Mouse (Mus musculus): ENCODE data around the gene Tmem59. TPM values are rescaled to one million over a fixed set of nuclear protein-coding genes. Genes with fewer than 3 reads are reported as not detected.

The Tmem59 gene
- 235 and 264 TPM in 2 replicates for polyA plus RNA-seq (2012; rRNA removed)
- polyA plus RNA-seq (2014; fragmentation: Nextera tagmentation; extraction: Ambion mirVana), result 441 and 468 TPM in 2 replicates

DNA sequence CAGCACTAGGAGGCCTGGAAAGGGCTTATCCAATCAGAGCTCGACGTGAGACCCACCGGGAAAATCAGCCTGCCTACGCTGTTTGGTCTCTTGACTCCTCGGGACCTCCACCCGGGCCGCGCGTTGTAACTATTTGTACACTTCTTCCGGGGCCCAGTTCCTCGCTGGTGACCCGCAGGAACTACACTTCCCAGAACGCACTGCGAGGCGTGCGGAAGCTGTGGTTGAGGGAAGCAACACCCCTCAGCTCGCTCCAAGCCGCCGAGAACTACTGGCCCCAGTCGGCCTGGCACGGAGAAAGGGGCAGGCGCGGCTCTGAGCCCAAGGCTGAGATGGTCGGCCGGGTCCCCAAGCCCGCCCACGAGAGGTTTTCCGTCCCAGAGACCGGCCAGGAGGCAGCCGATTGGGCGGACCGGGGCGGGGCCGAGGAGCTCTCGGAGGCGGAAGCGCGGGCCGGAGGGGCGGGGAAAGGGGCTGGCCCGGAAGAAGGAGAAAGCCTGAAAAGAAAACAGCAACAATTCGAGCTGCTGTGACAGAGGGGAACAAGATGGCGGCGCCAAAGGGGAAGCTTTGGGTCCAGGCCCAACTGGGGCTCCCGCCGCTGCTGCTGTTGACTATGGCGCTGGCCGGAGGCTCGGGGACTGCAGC is at the start of gene Tmem59:
Gene Tmem59, plus strand, starts transcription at position 218 of the 648 bp plus-strand sequence.
- peak; percentile 94 for DNase-seq (ENCODE audit: low spot score)
- peak; percentile 94 for ATAC-seq (ENCODE audit: low FRiP score, low read depth)
- WGBS, result under 1% methylated on average over 45 of the region's 49 CpGs
- Histone ChIP-seq H3K27ac (replicated peaks; ENCODE audit: low read depth, low read length) (peak within 1 kb of the TSS; percentile 93), H3K9ac (ENCODE audit: low read depth, low read length, severe bottlenecking) (peak within 1 kb of the TSS; percentile 77), H3K4me2 (replicated peaks; ENCODE audit: low read depth, low read length, severe bottlenecking) (peak within 1 kb of the TSS; percentile 65), H3K27me3 (ENCODE audit: control insufficient read depth, insufficient read depth, low read length) (no peaks in the 10 kb centered on the region), H3K9me3 (ENCODE audit: control insufficient read depth, low read length) (no peaks in the 10 kb centered on the region), H3K4me1 (ENCODE audit: control insufficient read depth, insufficient read depth, low read length) (peaks cover 30% of the 10 kb centered on the region), H3K36me3 (ENCODE audit: control insufficient read depth, insufficient read depth, low read length) (peaks cover 11% of the 10 kb centered on the region), H3K4me3 (replicated peaks; ENCODE audit: low read length) (peak within 1 kb of the TSS; percentile 71)
- TF ChIP-seq POLR2A (IDR thresholded peaks at IDR 0.05; ENCODE audit: borderline replicate concordance, extremely low read depth, insufficient read depth, insufficient read length), result 0 out of 2 replicates have a peak, but pooled peaks have one; percentile 39

DNA sequence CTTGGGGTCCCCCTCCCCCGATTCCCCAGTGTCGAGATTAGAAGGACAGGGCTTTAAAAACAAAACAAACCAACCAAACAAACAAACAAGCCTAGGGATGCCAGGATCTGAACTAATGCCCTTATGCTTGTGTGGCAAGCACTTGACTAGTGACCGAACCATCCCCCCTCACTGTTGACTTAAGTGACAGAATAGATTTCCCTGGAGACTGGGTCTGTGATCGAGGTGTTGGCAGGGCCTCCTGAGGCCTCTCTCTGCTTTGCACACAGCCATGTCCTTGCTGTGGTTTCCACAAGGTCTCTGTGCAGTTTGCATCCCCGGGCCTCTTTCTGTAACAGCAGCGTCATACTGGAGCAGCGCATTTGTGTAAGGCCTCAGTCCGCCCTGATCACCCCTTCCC is 48.8 kb upstream of the Tmem59 start:
- H3K4me1 ChIP-seq (ENCODE audit: control insufficient read depth, insufficient read depth, low read length), result no peaks in the 10 kb centered on the region
- 82% methylated on average over 8 of the region's 8 CpGs for WGBS
- DNase-seq (ENCODE audit: low spot score) (no peak), ATAC-seq (ENCODE audit: low FRiP score, low read depth) (no peak)
- H3K9me3 ChIP-seq (ENCODE audit: control insufficient read depth, low read length), result no peaks in the 10 kb centered on the region
- no peak overlapping the region for H3K27ac ChIP-seq (replicated peaks; ENCODE audit: low read depth, low read length)
- H3K4me2 ChIP-seq (replicated peaks; ENCODE audit: low read depth, low read length, severe bottlenecking), result no peak overlapping the region
- no peak overlapping the region for H3K4me3 ChIP-seq (replicated peaks; ENCODE audit: low read length)
- no peaks in the 10 kb centered on the region for H3K36me3 ChIP-seq (ENCODE audit: control insufficient read depth, insufficient read depth, low read length)
- no peak for TF ChIP-seq POLR2A (IDR thresholded peaks at IDR 0.05; ENCODE audit: borderline replicate concordance, extremely low read depth, insufficient read depth, insufficient read length)
- no peak overlapping the region for H3K9ac ChIP-seq (ENCODE audit: low read depth, low read length, severe bottlenecking)
- no peaks in the 10 kb centered on the region for H3K27me3 ChIP-seq (ENCODE audit: control insufficient read depth, insufficient read depth, low read length)

- ATAC-seq (ENCODE audit: low FRiP score, low read depth) (no peak), DNase-seq (ENCODE audit: low spot score) (no peak)
- Histone ChIP-seq H3K4me1 (ENCODE audit: control insufficient read depth, insufficient read depth, low read length) (no peaks in the 10 kb centered on the region; the same call in 1 of the 2 replicates), H3K27me3 (ENCODE audit: control insufficient read depth, insufficient read depth, low read length) (no peaks in the 10 kb centered on the region), H3K36me3 (ENCODE audit: control insufficient read depth, insufficient read depth, low read length) (no peaks in the 10 kb centered on the region), H3K4me3 (replicated peaks; ENCODE audit: low read length) (no peak overlapping the region), H3K9me3 (ENCODE audit: control insufficient read depth, low read length) (no peaks in the 10 kb centered on the region), H3K4me2 (replicated peaks; ENCODE audit: low read depth, low read length, severe bottlenecking) (no peak overlapping the region), H3K27ac (replicated peaks; ENCODE audit: low read depth, low read length) (no peak overlapping the region), H3K9ac (ENCODE audit: low read depth, low read length, severe bottlenecking) (no peak overlapping the region)
- WGBS, result 31% methylated on average over 9 of the region's 9 CpGs
- no peak for TF ChIP-seq POLR2A (IDR thresholded peaks at IDR 0.05; ENCODE audit: borderline replicate concordance, extremely low read depth, insufficient read depth, insufficient read length)
These were observed 47.7 kb upstream of the Tmem59 start for GRCm38 (mm10) chr4:107130534-107130933.

DNA sequence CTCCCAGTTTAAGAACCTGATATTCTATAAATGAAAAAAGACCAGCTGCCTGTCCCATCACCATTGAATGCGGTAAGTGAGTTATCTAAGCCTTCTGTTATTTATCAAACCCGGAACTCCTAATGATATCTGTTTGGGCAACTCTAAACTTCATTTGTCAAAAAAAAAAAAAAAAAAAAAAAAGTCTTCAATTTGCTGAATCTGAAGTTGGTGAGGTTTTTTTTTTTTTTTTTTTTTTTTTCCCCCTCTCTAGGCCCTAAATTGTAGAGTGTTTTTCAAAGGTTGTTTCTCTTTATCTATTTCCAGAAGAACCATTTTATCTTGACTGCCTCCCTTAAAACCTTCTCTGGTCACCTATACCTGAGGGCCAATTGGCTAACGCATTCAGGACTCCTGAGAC is 43.3 kb upstream of the Tmem59 start:
- Histone ChIP-seq H3K9me3 (ENCODE audit: control insufficient read depth, low read length) (no peaks in the 10 kb centered on the region), H3K4me2 (replicated peaks; ENCODE audit: low read depth, low read length, severe bottlenecking) (no peak overlapping the region), H3K9ac (ENCODE audit: low read depth, low read length, severe bottlenecking) (no peak overlapping the region), H3K36me3 (ENCODE audit: control insufficient read depth, insufficient read depth, low read length) (peaks cover 12% of the 10 kb centered on the region; the same call in 1 of the 2 replicates), H3K4me1 (ENCODE audit: control insufficient read depth, insufficient read depth, low read length) (peaks cover 15% of the 10 kb centered on the region), H3K27me3 (ENCODE audit: control insufficient read depth, insufficient read depth, low read length) (no peaks in the 10 kb centered on the region), H3K4me3 (replicated peaks; ENCODE audit: low read length) (no peak overlapping the region), H3K27ac (replicated peaks; ENCODE audit: low read depth, low read length) (no peak overlapping the region)
- TF ChIP-seq POLR2A (IDR thresholded peaks at IDR 0.05; ENCODE audit: borderline replicate concordance, extremely low read depth, insufficient read depth, insufficient read length), result no peak
- ATAC-seq (ENCODE audit: low FRiP score, low read depth) (no peak), DNase-seq (ENCODE audit: low spot score) (no peak)
- 83% methylated on average over 3 of the region's 3 CpGs for WGBS

- WGBS, result 57% methylated on average over 5 of the region's 5 CpGs
- Histone ChIP-seq H3K27me3 (ENCODE audit: control insufficient read depth, insufficient read depth, low read length) (no peaks in the 10 kb centered on the region), H3K9me3 (ENCODE audit: control insufficient read depth, low read length) (no peaks in the 10 kb centered on the region), H3K4me2 (replicated peaks; ENCODE audit: low read depth, low read length, severe bottlenecking) (no peak overlapping the region), H3K36me3 (ENCODE audit: control insufficient read depth, insufficient read depth, low read length) (peaks cover 12% of the 10 kb centered on the region; the same call in 1 of the 2 replicates), H3K4me1 (ENCODE audit: control insufficient read depth, insufficient read depth, low read length) (peaks cover 21% of the 10 kb centered on the region), H3K27ac (replicated peaks; ENCODE audit: low read depth, low read length) (no peak overlapping the region), H3K4me3 (replicated peaks; ENCODE audit: low read length) (no peak overlapping the region), H3K9ac (ENCODE audit: low read depth, low read length, severe bottlenecking) (no peak overlapping the region)
- no peak for TF ChIP-seq POLR2A (IDR thresholded peaks at IDR 0.05; ENCODE audit: borderline replicate concordance, extremely low read depth, insufficient read depth, insufficient read length)
- no peak for ATAC-seq (ENCODE audit: low FRiP score, low read depth)
- DNase-seq (ENCODE audit: low spot score), result no peak
These were observed 42.5 kb upstream of the Tmem59 start for GRCm38 (mm10) chr4:107135663-107136062.
